Comparison of ENCODE assay signal across 9 mouse cellular contexts in the genomic region with DNA sequence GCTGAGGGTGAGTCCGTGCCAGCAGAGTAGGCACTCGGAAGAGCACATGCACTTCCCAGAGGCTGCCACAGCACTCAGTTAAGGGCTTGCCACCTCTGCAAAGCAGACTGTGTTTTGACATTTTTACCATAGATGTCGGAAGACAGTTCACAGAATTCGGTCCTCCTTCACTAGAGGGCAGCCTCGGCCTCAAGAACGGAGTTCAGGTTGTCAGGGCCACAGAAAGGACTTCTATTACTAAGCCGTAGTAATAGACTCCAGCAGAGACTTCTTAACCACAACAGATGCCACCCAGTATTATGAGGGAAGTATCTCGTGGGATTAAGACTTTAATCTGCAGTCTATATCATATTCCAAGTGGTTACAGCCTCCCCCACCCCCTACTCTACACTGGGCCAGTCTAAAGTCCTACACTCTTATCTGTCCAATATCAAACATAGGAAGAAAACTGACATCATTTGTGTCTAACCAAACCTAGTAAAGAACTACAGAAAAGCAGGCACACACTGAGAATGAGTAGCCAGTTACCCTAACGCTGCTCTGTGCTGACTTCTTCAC. TPM values are rescaled to one million over a fixed set of nuclear protein-coding genes. Genes with fewer than 3 reads are reported as not detected.
DNase-seq lines count a peak whose midpoint lies in the region; ATAC-seq lines count a peak whose summit lies in the region.
"Had no signal": no experiment of that assay in that cellular context is flagged by ENCODE, and none has a peak within 500 bp of the region (broad histone marks: within the 10 kb centered on the region; RNA-seq: fewer than 3 reads in every experiment).

No protein-coding gene starts in this region.

- peak; percentile 49 for DNase-seq in embryo, embryonic 10 days (ENCODE audit: low spot score)
- DNase-seq in embryo, embryonic 9.5 days (ENCODE audit: extremely low spot score): no peak
- DNase-seq in left cerebral cortex, postnatal 4 days: peak; percentile 7
- no peak for DNase-seq in left cerebral cortex, adult 8-10 months (ENCODE audit: low spot score in 2 of 2)
- DNase-seq in ZHBTc4 (ENCODE audit: low read depth, low spot score): peak; percentile 36
- DNase-seq in gastrocnemius, adult 8-10 months (ENCODE audit: low spot score in 2 of 2): no peak

- intact Hi-C loops in left cerebral cortex, postnatal 4 days (cut with DNase I): no loop called here

- ATAC-seq in megakaryocyte progenitor cell, adult 5-6 weeks (replicated peaks; ENCODE audit: poor library complexity): peak; percentile 56
- no peak for ATAC-seq in CD4-positive, CD25-positive, alpha-beta regulatory T cell, adult 4 months

RNA-seq across cellular contexts. Expression of a gene that starts 17.6 kb away (rescaled TPM):
- 10 to 100 TPM; 17.1 to 18.9 TPM for total RNA-seq in left cerebral cortex, postnatal 4 days (2021)
- total RNA-seq in left cerebral cortex, adult 8-10 months (2022): 10 to 100 TPM; 14.5 to 17.1 (median 15.5) TPM
- 11.1 and 11.3 TPM in 2 replicates for total RNA-seq in megakaryocyte progenitor cell, adult 5-6 weeks (2015)
- 11.9 and 16.1 TPM in 2 replicates for total RNA-seq in megakaryocyte progenitor cell, adult 5-6 weeks (2017)
- 10 to 100 TPM; 18.8 to 20.0 TPM for polyA plus RNA-seq in CD4-positive, CD25-positive, alpha-beta regulatory T cell, adult 4 months (2017; shearing (Covaris generic))
- 10 to 100 TPM in 1 of 4 experiments, 1 to 10 TPM in 3; 7.3 to 11.3 (median 9.3) TPM for total RNA-seq in gastrocnemius, adult 8-10 months (2022)

RNA-seq across cellular contexts. Expression of a gene that starts 23.8 kb away (rescaled TPM):
- 10 to 100 TPM; 24.8 to 36.5 TPM for total RNA-seq in left cerebral cortex, postnatal 4 days (2021)
- total RNA-seq in left cerebral cortex, adult 8-10 months (2022): 10 to 100 TPM; 18.4 to 30.5 (median 22.4) TPM
- total RNA-seq in megakaryocyte progenitor cell, adult 5-6 weeks (2015): 32.8 and 53.8 TPM in 2 replicates
- total RNA-seq in megakaryocyte progenitor cell, adult 5-6 weeks (2017): 43.0 and 45.4 TPM in 2 replicates
- 10 to 100 TPM; 46.9 to 49.0 TPM for polyA plus RNA-seq in CD4-positive, CD25-positive, alpha-beta regulatory T cell, adult 4 months (2017; shearing (Covaris generic))
- 1 to 10 TPM; 4.4 to 6.2 (median 4.9) TPM for total RNA-seq in gastrocnemius, adult 8-10 months (2022)

RNA-seq across cellular contexts. Expression of a gene that starts 23.9 kb away (rescaled TPM):
- 10 to 100 TPM; 34.4 to 35.8 TPM for total RNA-seq in left cerebral cortex, postnatal 4 days (2021)
- total RNA-seq in left cerebral cortex, adult 8-10 months (2022): 10 to 100 TPM; 31.1 to 33.6 (median 33.3) TPM
- total RNA-seq in megakaryocyte progenitor cell, adult 5-6 weeks (2015): 32.4 and 36.8 TPM in 2 replicates
- 33.1 and 40.1 TPM in 2 replicates for total RNA-seq in megakaryocyte progenitor cell, adult 5-6 weeks (2017)
- 10 to 100 TPM; 49.8 to 53.2 TPM for polyA plus RNA-seq in CD4-positive, CD25-positive, alpha-beta regulatory T cell, adult 4 months (2017; shearing (Covaris generic))
- total RNA-seq in gastrocnemius, adult 8-10 months (2022): 10 to 100 TPM; 16.5 to 19.9 (median 17.1) TPM

RNA-seq across cellular contexts. Expression of a gene that starts 40.3 kb away (rescaled TPM):
- under 1 TPM; 0.14 to 0.16 TPM for total RNA-seq in left cerebral cortex, postnatal 4 days (2021)
- total RNA-seq in left cerebral cortex, adult 8-10 months (2022): not detected
- not detected in 2 replicates for total RNA-seq in megakaryocyte progenitor cell, adult 5-6 weeks (2015)
- total RNA-seq in megakaryocyte progenitor cell, adult 5-6 weeks (2017): not detected in 2 replicates
- not detected for polyA plus RNA-seq in CD4-positive, CD25-positive, alpha-beta regulatory T cell, adult 4 months (2017; shearing (Covaris generic))
- total RNA-seq in gastrocnemius, adult 8-10 months (2022): not detected
- total RNA-seq: liver, adult 2 months had no signal
- polyA plus RNA-seq: liver, adult 2 months had no signal

RNA-seq across cellular contexts. Expression of a gene that starts 50.1 kb away (rescaled TPM):
- total RNA-seq in left cerebral cortex, postnatal 4 days (2021): 1 to 10 TPM in 1 of 2 experiments, under 1 TPM in 1; 0.94 to 2.3 TPM
- 1 to 10 TPM in 3 of 4 experiments, under 1 TPM in 1; 0.44 to 2.1 (median 1.4) TPM for total RNA-seq in left cerebral cortex, adult 8-10 months (2022)
- total RNA-seq in megakaryocyte progenitor cell, adult 5-6 weeks (2015): not detected in 2 replicates
- not detected in 2 replicates for total RNA-seq in megakaryocyte progenitor cell, adult 5-6 weeks (2017)
- under 1 TPM; 0.87 to 0.93 TPM for polyA plus RNA-seq in CD4-positive, CD25-positive, alpha-beta regulatory T cell, adult 4 months (2017; shearing (Covaris generic))
- total RNA-seq in gastrocnemius, adult 8-10 months (2022): not detected
- total RNA-seq: liver, adult 2 months had no signal
- polyA plus RNA-seq: liver, adult 2 months had no signal

Comparison
In these comparisons a context has a peak if more than half of its experiments do, and no peak if none do; other contexts are left out.
1. DNase-seq: peak in embryo, embryonic 10 days (single experiment), left cerebral cortex, postnatal 4 days (single experiment) and ZHBTc4 (single experiment); none in embryo, embryonic 9.5 days (single experiment), left cerebral cortex, adult 8-10 months (0 of 2) and gastrocnemius, adult 8-10 months (0 of 2).